Mouse (Mus musculus) heart, adult 10 weeks (tissue): ENCODE results near the gene Eif4g1. TPM values are rescaled to one million over a fixed set of nuclear protein-coding genes. Genes with fewer than 3 reads are reported as not detected.

ENCODE experiments used
- polyA plus RNA-seq: library from polyadenylated mRNA; stranded (reverse); fragments of 350-450 nt; fragmentation: Illumina TruSeq; extraction: RNeasy Lipid Tissue Mini Kit (QIAGEN cat#74804); gene quantifications from one replicate; pipeline ENCODE4 v1.2.3, GENCODE M21; 2014; ENCODE audit warnings: low read depth, low replicate concordance

Gene Eif4g1
- 230 TPM for polyA plus RNA-seq

GRCm38 (mm10) chr16:20668013-20668412, at the start of gene Eif4g1:
Gene Eif4g1 (plus strand): TSS chr16:20668313.

GRCm38 (mm10) chr16:20621191-20621990, 46.7 kb upstream of the Eif4g1 start, which contains the start of gene Camk2n2:
Gene Camk2n2 (minus strand): TSS chr16:20621287.

GRCm38 (mm10) chr16:20629731-20630634, 38.1 kb upstream of the Eif4g1 start, which contains the start of gene Ece2:
Gene Ece2 (plus strand): TSS chr16:20629828.

GRCm38 (mm10) chr16:20651076-20651946, 16.8 kb upstream of the Eif4g1 start, which contains the start of gene Psmd2:
Gene Psmd2 (plus strand): TSS chr16:20651652.

GRCm38 (mm10) chr16:20693111-20693701, 25.1 kb downstream of the Eif4g1 start, which contains the start of gene Fam131a:
Gene Fam131a (plus strand): TSS chr16:20693241.

GRCm38 (mm10) chr16:20717181-20717977, 49.3 kb downstream of the Eif4g1 start, which contains the start of the genes Polr2h and Clcn2:
Gene Polr2h (plus strand): TSS chr16:20717665.
Gene Clcn2 (minus strand): TSS chr16:20717746.

GRCm38 (mm10) chr16:20732925-20733730, 65.0 kb downstream of the Eif4g1 start, which contains the start of gene Chrd:
Gene Chrd (plus strand): TSS chr16:20733127.

GRCm38 (mm10) chr16:20733731-20734730, 65.9 kb downstream of the Eif4g1 start, which contains the start of gene Thpo:
Gene Thpo (minus strand): TSS chr16:20734511.

Other genes starting within 250 kb of the Eif4g1 start
- gene Abcc5, start 241.9 kb upstream of the Eif4g1 start, polyA plus RNA-seq: 47.1 TPM
- gene Eif2b5, start 169.5 kb upstream of the Eif4g1 start, polyA plus RNA-seq: 59.9 TPM
- gene Dvl3, start 151.3 kb upstream of the Eif4g1 start, polyA plus RNA-seq: 34.4 TPM
- 211 TPM for gene Ap2m1, start 132.8 kb upstream of the Eif4g1 start, polyA plus RNA-seq
- 55.8 TPM for gene Abcf3, start 119.7 kb upstream of the Eif4g1 start, polyA plus RNA-seq
- not detected for gene Vwa5b2, start 78.8 kb upstream of the Eif4g1 start, polyA plus RNA-seq
- gene Eef1akmt4, start 56.7 kb upstream of the Eif4g1 start, polyA plus RNA-seq: 6.5 TPM
- 0.47 TPM for gene Gm49333, start 56.7 kb upstream of the Eif4g1 start, polyA plus RNA-seq
- gene Alg3, start 56.6 kb upstream of the Eif4g1 start, polyA plus RNA-seq: 10.7 TPM
- gene Camk2n2, start 47.0 kb upstream of the Eif4g1 start, polyA plus RNA-seq: 0.60 TPM
- gene Ece2, start 38.5 kb upstream of the Eif4g1 start, polyA plus RNA-seq: 0.29 TPM
- gene Psmd2, start 16.7 kb upstream of the Eif4g1 start, polyA plus RNA-seq: 182 TPM
- 30.1 TPM for gene Fam131a, start 24.9 kb downstream of the Eif4g1 start, polyA plus RNA-seq
- gene Polr2h, start 49.4 kb downstream of the Eif4g1 start, polyA plus RNA-seq: 18.3 TPM
- gene Clcn2, start 49.4 kb downstream of the Eif4g1 start, polyA plus RNA-seq: 3.7 TPM
- gene Chrd, start 64.8 kb downstream of the Eif4g1 start, polyA plus RNA-seq: 2.7 TPM
- gene Thpo, start 66.2 kb downstream of the Eif4g1 start, polyA plus RNA-seq: 0.39 TPM